Mouse (Mus musculus) MEL (cell line): Measurements from ENCODE around the gene 9530077C05Rik. TPM values are rescaled to one million over a fixed set of nuclear protein-coding genes. Genes with fewer than 3 reads are reported as not detected.

Source experiments
- DNase-seq: peaks from one replicate; pipeline ENCODE4 v3.0.0; 2011; ENCODE audit warnings: low read depth, low spot score
- H3K27ac ChIP-seq: 2 replicates; pipeline ENCODE4 v1.5.1; 2012; ENCODE audit warnings: low read depth, mild to moderate bottlenecking, control low read depth, low read length, moderate library complexity; ENCODE audit not compliant: control insufficient read depth
- H3K27me3 ChIP-seq, 2 experiments: fragments of 150-350 bp in 1 of 2; sonication (generic) in 1 of 2; 2 replicates each; pipeline ENCODE4 v1.6.1; 2012; ENCODE audit warnings: low read length in 2 of 2, mild to moderate bottlenecking in 2 of 2, improper control_type of control experiment in 1 of 2, moderate library complexity in 1 of 2; ENCODE audit not compliant: insufficient read depth in 2 of 2, control insufficient read depth in 1 of 2
- H3K36me3 ChIP-seq, 2 experiments: 2 replicates each; pipeline ENCODE4 v1.6.1; 2012 to 2014; ENCODE audit warnings: low read length in 2 of 2, improper control_type of control experiment in 1 of 2, inconsistent platforms in 1 of 2, mild to moderate bottlenecking in 1 of 2; ENCODE audit not compliant: insufficient read depth in 2 of 2, control insufficient read depth in 1 of 2
- H3K4me1 ChIP-seq, 2 experiments: fragments of 150-350 bp in 1 of 2; sonication (generic) in 1 of 2; 2 replicates each; pipeline ENCODE4 v1.6.1; 2012; ENCODE audit warnings: low read length in 2 of 2, improper control_type of control experiment in 1 of 2, mild to moderate bottlenecking in 1 of 2; ENCODE audit not compliant: insufficient read depth in 2 of 2, control insufficient read depth in 1 of 2
- H3K4me3 ChIP-seq, 2 experiments: fragments of 150-350 bp in 1 of 2; sonication (generic) in 1 of 2; 2 replicates each; pipeline ENCODE4 v1.5.1; 2012; ENCODE audit warnings: low read depth in 2 of 2, low read length in 2 of 2, mild to moderate bottlenecking in 2 of 2, moderate library complexity in 2 of 2, control low read depth in 1 of 2, improper control_type of control experiment in 1 of 2; ENCODE audit not compliant: control insufficient read depth in 1 of 2, insufficient read depth in 1 of 2
- H3K79me2 ChIP-seq: 2 replicates; pipeline ENCODE4 v1.6.1; 2012; ENCODE audit warnings: mild to moderate bottlenecking, low read length, moderate library complexity; ENCODE audit not compliant: control insufficient read depth, poor library complexity, insufficient read depth
- H3K9ac ChIP-seq: 2 replicates; pipeline ENCODE4 v1.6.1; 2012; ENCODE audit warnings: low read depth, mild to moderate bottlenecking, control low read depth, low read length, moderate library complexity; ENCODE audit not compliant: control insufficient read depth, poor library complexity, severe bottlenecking
- H3K9me3 ChIP-seq: fragments of 150-350 bp; sonication (generic); replicated peaks from 2 replicates; pipeline ENCODE4 v1.6.1; 2012; ENCODE audit warnings: mild to moderate bottlenecking, low read length, improper control_type of control experiment, moderate library complexity; ENCODE audit not compliant: insufficient read depth
- BHLHE40 ChIP-seq: IDR thresholded peaks from 2 replicates; pipeline ENCODE4 v1.6.1; 2012; ENCODE audit warnings: low read depth, mild to moderate bottlenecking, inconsistent platforms, low read length, improper control_type of control experiment, borderline replicate concordance
- CTCF ChIP-seq, 3 experiments: IDR thresholded peaks in 2 of 3; conservative IDR thresholded peaks in 1 of 3; 2 replicates each; pipeline ENCODE4 v1.5.1; 2011 to 2012; ENCODE audit warnings: low read length in 3 of 3, low read depth in 2 of 3, mild to moderate bottlenecking in 2 of 3, improper control_type of control experiment in 1 of 3, inconsistent platforms in 1 of 3, mixed read lengths in 1 of 3, moderate library complexity in 1 of 3; ENCODE audit not compliant: control insufficient read depth in 1 of 3, insufficient read depth in 1 of 3, poor library complexity in 1 of 3, severe bottlenecking in 1 of 3
- E2F4 ChIP-seq: IDR thresholded peaks from 2 replicates; pipeline ENCODE4 v1.6.1; 2011; ENCODE audit warnings: low read depth, low read length, improper control_type of control experiment, borderline replicate concordance
- ETS1 ChIP-seq: IDR thresholded peaks from 2 replicates; pipeline ENCODE4 v1.6.1; 2012; ENCODE audit warnings: low read depth, mild to moderate bottlenecking, inconsistent platforms, low read length, improper control_type of control experiment, moderate library complexity
- GATA1 ChIP-seq: IDR thresholded peaks from 2 replicates; pipeline ENCODE4 v1.6.1; 2011; ENCODE audit warnings: low read depth, low read length, improper control_type of control experiment
- MAX ChIP-seq: IDR thresholded peaks from 2 replicates; pipeline ENCODE4 v1.6.1; 2011; ENCODE audit warnings: low read length, improper control_type of control experiment
- MAZ ChIP-seq: IDR thresholded peaks from 2 replicates; pipeline ENCODE4 v1.6.1; 2012; ENCODE audit warnings: low read depth, mild to moderate bottlenecking, inconsistent platforms, low read length, improper control_type of control experiment
- MEF2A ChIP-seq: IDR thresholded peaks from 2 replicates; pipeline ENCODE4 v1.6.1; 2014; ENCODE audit warnings: low read depth, mild to moderate bottlenecking, inconsistent platforms, low read length, improper control_type of control experiment; ENCODE audit not compliant: poor library complexity, insufficient replicate concordance, severe bottlenecking; ENCODE audit errors: extremely low read depth
- MXI1 ChIP-seq: IDR thresholded peaks from 2 replicates; pipeline ENCODE4 v1.6.1; 2011; ENCODE audit warnings: mild to moderate bottlenecking, low read depth, low read length, improper control_type of control experiment
- MYC ChIP-seq: IDR thresholded peaks from 2 replicates; pipeline ENCODE4 v1.6.1; 2011; ENCODE audit warnings: low read depth, mild to moderate bottlenecking, low read length, improper control_type of control experiment, moderate library complexity
- NRF1 ChIP-seq: IDR thresholded peaks from 2 replicates; pipeline ENCODE4 v1.6.1; 2014; ENCODE audit warnings: low read depth, mild to moderate bottlenecking, inconsistent platforms, low read length, improper control_type of control experiment, moderate library complexity; ENCODE audit not compliant: poor library complexity, insufficient read depth, severe bottlenecking
- RAD21 ChIP-seq: IDR thresholded peaks from 2 replicates; pipeline ENCODE4 v1.6.1; 2011; ENCODE audit warnings: mild to moderate bottlenecking, low read depth, low read length, improper control_type of control experiment
- SIN3A ChIP-seq: IDR thresholded peaks from 2 replicates; pipeline ENCODE4 v1.6.1; 2012; ENCODE audit warnings: low read length, improper control_type of control experiment, inconsistent platforms
- TBP ChIP-seq: IDR thresholded peaks from 2 replicates; pipeline ENCODE4 v1.8.0; 2011; ENCODE audit warnings: low read depth, low read length, improper control_type of control experiment
- ZKSCAN1 ChIP-seq: IDR thresholded peaks from 2 replicates; pipeline ENCODE4 v1.6.1; 2012; ENCODE audit warnings: low read depth, mild to moderate bottlenecking, inconsistent platforms, low read length, improper control_type of control experiment, moderate library complexity
- polyA plus RNA-seq, 2 experiments: library from polyadenylated mRNA; stranded (reverse) in 1 of 2; unstranded in 1 of 2; fragments of >175 nt in 1 of 2; fragments of >200 nt in 1 of 2; gene quantifications; 2 replicates each; pipeline versions ENCODE4 v1.2.1 to v1.2.4; 2012; ENCODE audit warnings: low replicate concordance in 2 of 2, low read depth in 1 of 2; ENCODE audit not compliant: insufficient read length in 2 of 2, insufficient read depth in 1 of 2, missing spikeins in 1 of 2
- total RNA-seq: library from RNA; depleted of rRNA; stranded (reverse); fragments of 300-350 nt; gene quantifications from 2 replicates; pipeline ENCODE4 v1.2.3, GENCODE M21; 2012

The 9530077C05Rik gene
- total and polyA plus RNA-seq, 3 experiments = 4.1 to 6.9 TPM; not detected in 1

DNA sequence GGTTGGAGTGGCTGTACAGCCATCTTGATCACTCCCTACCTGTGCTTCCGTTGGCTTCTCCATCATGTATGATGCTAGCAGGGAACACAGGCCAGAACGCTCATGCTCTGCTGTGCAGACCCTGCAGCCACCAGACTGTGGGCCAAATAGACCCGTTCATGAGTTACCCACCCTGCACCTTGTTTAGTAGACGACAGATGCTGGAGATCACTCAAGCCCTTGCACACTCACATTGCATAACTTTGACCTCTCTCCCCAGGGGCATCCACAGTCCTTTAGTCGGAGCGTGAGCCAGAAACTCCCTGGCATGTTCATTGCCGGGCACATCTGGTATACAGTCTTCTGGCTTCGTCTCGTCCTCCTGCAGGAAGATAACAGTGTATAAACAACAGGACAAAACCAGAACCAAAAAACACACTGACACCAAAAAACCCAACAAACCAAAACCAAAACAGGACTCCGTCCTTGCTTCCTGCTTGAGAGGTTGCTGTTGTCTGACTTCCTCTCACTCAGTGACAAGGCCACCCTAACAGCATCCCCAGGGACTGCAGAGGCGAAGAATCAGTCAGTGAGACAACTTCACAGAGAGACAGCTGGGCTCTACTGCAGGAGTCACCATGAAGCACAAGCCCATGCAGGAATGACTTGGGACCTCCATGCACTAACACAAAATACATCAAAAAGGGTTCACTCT is 46.0 kb downstream of the 9530077C05Rik start:
- Histone ChIP-seq H3K79me2 (no peaks in the 10 kb centered on the region), H3K4me3 (no peak overlapping the region), H3K9ac (no peak overlapping the region), H3K9me3 (no peaks in the 10 kb centered on the region), H3K27ac (no peak overlapping the region), H3K27me3 (no peaks in the 10 kb centered on the region), H3K36me3 (peaks cover 24 to 74% of the 10 kb centered on the region in 2 experiments), H3K4me1 (peaks cover 21 to 25% of the 10 kb centered on the region in 2 experiments)
- no peak for DNase-seq
- TF ChIP-seq SIN3A (0 out of 2 replicates have a peak, but pooled peaks have one; percentile 26), CTCF (IDR thresholded peaks at IDR 0.05 in 2 of 3, conservative IDR thresholded peaks at IDR 0.05 in 1 of 3; ENCODE audit: control insufficient read depth in 1 of 3, insufficient read depth in 1 of 3, low read depth in 2 of 3, low read length in 3 of 3, poor library complexity in 1 of 3, severe bottlenecking in 1 of 3) (no peak)

- Histone ChIP-seq H3K36me3 (peaks cover 6 to 60% of the 10 kb centered on the region in 2 experiments; a peak in 3 of 4 replicates), H3K27me3 (no peaks in the 10 kb centered on the region), H3K79me2 (peaks cover 16% of the 10 kb centered on the region), H3K4me1 (peaks cover 4 to 5% of the 10 kb centered on the region in 2 experiments; a peak in 3 of 4 replicates), H3K9ac (no peak overlapping the region), H3K27ac (no peak overlapping the region), H3K4me3 (no peak overlapping the region), H3K9me3 (no peaks in the 10 kb centered on the region)
- no peak for DNase-seq
- no peak for TF ChIP-seq TBP
- TF ChIP-seq CTCF (IDR thresholded peaks at IDR 0.05 in 2 of 3, conservative IDR thresholded peaks at IDR 0.05 in 1 of 3; ENCODE audit: control insufficient read depth in 1 of 3, insufficient read depth in 1 of 3, low read depth in 2 of 3, low read length in 3 of 3, poor library complexity in 1 of 3, severe bottlenecking in 1 of 3) = no peak
- TF ChIP-seq BHLHE40 = no peak
- no peak for TF ChIP-seq ZKSCAN1
- no peak for TF ChIP-seq MAZ
- TF ChIP-seq GATA1 = no peak
- TF ChIP-seq SIN3A = no peak
- TF ChIP-seq MAX = no peak
- no peak for TF ChIP-seq E2F4
- TF ChIP-seq MYC = no peak
- no peak for TF ChIP-seq MXI1
- no peak for TF ChIP-seq ETS1
- TF ChIP-seq MEF2A = no peak
- TF ChIP-seq NRF1 = no peak
- no peak for TF ChIP-seq RAD21
These were observed 50.6 kb downstream of the 9530077C05Rik start for GRCm38 (mm10) chr9:22461946-22462345.
